Mouse (Mus musculus) kidney, postnatal 4 days (tissue): ENCODE data around the gene Smarcal1.

Source experiments
- DNase-seq, 2 experiments: peaks; one replicate each; pipeline ENCODE4 v3.0.0; 2021; ENCODE audit warnings: mixed read lengths in 2 of 2

Gene Smarcal1

GRCm38 (mm10) chr1:72582947-72583731 lies at the start of gene Smarcal1:
Gene Smarcal1, plus strand, starts transcription at chr1:72583251.
- peak; percentile 92 to 95 for DNase-seq

GRCm38 (mm10) chr1:72533439-72533838 lies 49.6 kb upstream of the Smarcal1 start:
- no peak for DNase-seq

- peak; percentile 31 to 54 for DNase-seq
These were observed 47.1 kb upstream of the Smarcal1 start for GRCm38 (mm10) chr1:72535725-72536571.

- peak; percentile 93 to 94 for DNase-seq
These were observed 46.3 kb upstream of the Smarcal1 start, which contains the start of gene March4 for GRCm38 (mm10) chr1:72536611-72537351. Gene March4, minus strand, starts transcription at chr1:72536930.

- no peak for DNase-seq
These were observed 44.8 kb upstream of the Smarcal1 start for GRCm38 (mm10) chr1:72538266-72538665.

GRCm38 (mm10) chr1:72550317-72550716 lies 32.7 kb upstream of the Smarcal1 start:
- DNase-seq: no peak

- DNase-seq: no peak
These were observed 26.6 kb upstream of the Smarcal1 start for GRCm38 (mm10) chr1:72556471-72556870.

- no peak for DNase-seq
These were observed 24.4 kb upstream of the Smarcal1 start for GRCm38 (mm10) chr1:72558625-72559024.

- no peak for DNase-seq
These were observed 18.6 kb upstream of the Smarcal1 start for GRCm38 (mm10) chr1:72564334-72564962.

- DNase-seq: no peak
These were observed 16.0 kb upstream of the Smarcal1 start for GRCm38 (mm10) chr1:72567056-72567455.

- DNase-seq: no peak
These were observed 14.3 kb upstream of the Smarcal1 start for GRCm38 (mm10) chr1:72568725-72569124.

GRCm38 (mm10) chr1:72574047-72574446 lies 9.0 kb upstream of the Smarcal1 start:
- DNase-seq: no peak

- no peak for DNase-seq
These were observed 8.4 kb upstream of the Smarcal1 start for GRCm38 (mm10) chr1:72574608-72575007.

GRCm38 (mm10) chr1:72575121-72575520 lies 7.9 kb upstream of the Smarcal1 start:
- DNase-seq: no peak

GRCm38 (mm10) chr1:72577481-72577922 lies 5.5 kb upstream of the Smarcal1 start:
- no peak for DNase-seq

- no peak for DNase-seq
These were observed 4.7 kb upstream of the Smarcal1 start for GRCm38 (mm10) chr1:72578351-72578750.

GRCm38 (mm10) chr1:72578806-72579205 lies 4.2 kb upstream of the Smarcal1 start:
- no peak for DNase-seq

- DNase-seq: no peak
These were observed 855 bp downstream of the Smarcal1 start for GRCm38 (mm10) chr1:72583906-72584305.

GRCm38 (mm10) chr1:72585971-72586875 lies 3.2 kb downstream of the Smarcal1 start:
- DNase-seq: no peak

- DNase-seq: no peak
These were observed 4.5 kb downstream of the Smarcal1 start for GRCm38 (mm10) chr1:72587532-72587931.

GRCm38 (mm10) chr1:72588763-72589162 lies 5.7 kb downstream of the Smarcal1 start:
- no peak for DNase-seq
